Mouse (Mus musculus): Measurements from ENCODE around the gene Gm8334. TPM values are rescaled to one million over a fixed set of nuclear protein-coding genes. Genes with fewer than 3 reads are reported as not detected.

The Gm8334 gene
- not detected for polyA plus RNA-seq (2014; fragmentation: Illumina TruSeq; extraction: RNeasy Lipid Tissue Mini Kit (QIAGEN cat#74804); ENCODE audit: low read depth, low replicate concordance)

DNA sequence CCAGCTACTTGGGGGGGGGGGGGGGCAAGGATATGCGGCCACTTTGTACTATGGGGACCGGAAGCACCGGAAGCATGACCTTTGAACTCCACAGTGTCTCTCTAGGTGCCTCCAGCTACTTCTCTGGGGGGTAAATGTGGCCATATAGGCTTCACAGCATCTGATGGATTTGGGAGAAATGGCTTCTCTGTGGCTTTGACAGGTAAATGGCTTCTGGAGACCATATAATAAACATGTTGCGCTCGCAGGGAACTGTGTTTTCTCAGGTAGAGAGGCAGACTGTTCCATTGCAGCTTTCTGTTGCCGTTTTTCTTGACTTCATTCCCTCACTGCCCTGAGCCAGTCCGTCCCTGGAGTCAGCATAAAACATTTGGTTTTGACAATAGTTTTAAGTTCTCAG, at the start of gene Gm8334:
Gene Gm8334 (minus strand): TSS at position 101 of the 400 bp plus-strand sequence.

GRCm38 (mm10) chrX:148663298-148663697, 48.3 kb upstream of the Gm8334 start, which contains the start of gene Gm15127:
Gene Gm15127, plus strand, starts transcription at chrX:148663598.

Other genes starting within 250 kb of the Gm8334 start
- not detected for gene Gm15114, start 126.2 kb downstream of the Gm8334 start, polyA plus RNA-seq (2014; fragmentation: Illumina TruSeq; extraction: RNeasy Lipid Tissue Mini Kit (QIAGEN cat#74804); ENCODE audit: low read depth, low replicate concordance)
- gene Gm15127, start 48.4 kb upstream of the Gm8334 start, polyA plus RNA-seq (2014; fragmentation: Illumina TruSeq; extraction: RNeasy Lipid Tissue Mini Kit (QIAGEN cat#74804); ENCODE audit: low read depth, low replicate concordance): not detected
- gene Luzp4, start 242.5 kb upstream of the Gm8334 start, polyA plus RNA-seq (2014; fragmentation: Illumina TruSeq; extraction: RNeasy Lipid Tissue Mini Kit (QIAGEN cat#74804); ENCODE audit: low read depth, low replicate concordance): not detected

All from heart, adult 10 weeks (tissue).